Mouse (Mus musculus): Measurements from ENCODE around the gene Hdhd3.

- no peak for TF ChIP-seq GATA1 (IDR thresholded peaks at IDR 0.05; ENCODE audit: low read length)
- TF ChIP-seq TAL1 (IDR thresholded peaks at IDR 0.05; ENCODE audit: low read length): no peak
Measured at GRCm38 (mm10) chr4:62487914-62488313, 15.4 kb downstream of the Hdhd3 start.

Data from erythroblast, embryonic 14.5 days (primary cell).